Mouse (Mus musculus) c-Kit-positive CD71-positive TER-119-negative erythroid progenitor cells, embryonic 14.5 days (primary cell): Measurements from ENCODE around the gene Icmt.

Experiments used
- DNase-seq: peaks from one replicate; pipeline ENCODE4 v3.0.0-alpha.2; 2013; ENCODE audit warnings: low read depth

The Icmt gene

GRCm38 (mm10) chr4:152274681-152275131, 22.3 kb upstream of the Icmt start:
- no peak for DNase-seq

GRCm38 (mm10) chr4:152276389-152277347, 20.4 kb upstream of the Icmt start:
- no peak for DNase-seq

GRCm38 (mm10) chr4:152277916-152278315, 19.1 kb upstream of the Icmt start:
- DNase-seq: no peak

DNA sequence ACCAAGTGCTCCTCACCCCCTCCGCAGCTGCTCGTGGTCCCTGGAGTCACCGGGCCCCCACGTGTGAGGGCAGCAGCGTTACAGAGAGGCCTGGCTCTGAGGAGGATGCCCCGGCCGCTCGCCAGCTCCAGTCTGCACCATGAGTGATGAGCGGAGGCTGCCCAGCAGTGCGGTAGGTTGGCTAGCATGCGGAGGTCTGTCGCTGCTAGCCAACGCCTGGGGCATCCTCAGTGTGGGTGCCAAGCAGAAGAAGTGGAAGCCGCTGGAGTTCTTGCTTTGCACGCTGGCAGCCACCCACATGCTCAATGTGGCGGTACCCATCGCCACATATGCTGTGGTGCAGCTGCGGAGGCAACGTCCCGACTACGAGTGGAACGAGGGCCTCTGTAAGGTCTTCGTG, 18.0 kb upstream of the Icmt start:
- no peak for DNase-seq

DNA sequence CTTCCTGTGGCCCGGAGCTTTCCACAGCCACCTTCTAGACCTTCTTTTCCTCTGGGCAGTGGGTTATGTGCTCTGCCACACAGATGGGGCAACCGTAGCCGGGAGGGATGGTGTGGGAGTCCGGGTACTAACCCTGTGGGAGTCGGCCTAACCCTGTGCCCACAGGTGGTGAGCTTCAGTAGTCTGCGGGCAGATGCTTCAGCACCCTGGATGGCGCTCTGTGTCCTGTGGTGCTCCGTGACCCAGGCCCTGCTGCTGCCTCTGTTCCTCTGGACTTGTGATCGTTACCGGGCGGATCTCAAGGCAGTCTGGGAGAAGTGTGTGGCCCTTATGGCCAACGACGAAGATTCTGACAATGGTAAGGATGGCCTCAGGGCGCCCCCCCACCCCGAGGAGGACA, 15.4 kb upstream of the Icmt start:
- no peak for DNase-seq

DNA sequence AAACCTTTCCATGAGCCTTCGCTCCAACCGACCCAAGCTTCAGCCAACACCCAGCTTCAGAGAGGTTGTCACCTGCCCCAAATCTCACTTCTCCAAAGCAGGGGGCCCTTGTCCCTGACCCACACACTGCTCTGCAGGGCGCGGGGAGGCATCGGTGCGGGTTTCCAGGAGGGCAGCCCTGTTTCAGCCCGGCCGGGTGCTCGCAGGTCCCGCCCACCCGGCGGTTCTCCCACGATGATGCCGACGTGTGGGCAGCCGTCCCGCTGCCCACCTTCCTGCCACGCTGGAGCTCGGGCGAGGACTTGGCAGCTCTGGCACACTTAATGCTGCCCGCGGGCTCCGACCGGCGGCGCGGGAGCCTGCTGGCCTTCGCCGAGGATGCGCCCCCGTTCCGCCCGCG, 14.3 kb upstream of the Icmt start:
- DNase-seq: no peak

GRCm38 (mm10) chr4:152283186-152283950, 13.7 kb upstream of the Icmt start:
- peak; percentile 53 for DNase-seq

DNA sequence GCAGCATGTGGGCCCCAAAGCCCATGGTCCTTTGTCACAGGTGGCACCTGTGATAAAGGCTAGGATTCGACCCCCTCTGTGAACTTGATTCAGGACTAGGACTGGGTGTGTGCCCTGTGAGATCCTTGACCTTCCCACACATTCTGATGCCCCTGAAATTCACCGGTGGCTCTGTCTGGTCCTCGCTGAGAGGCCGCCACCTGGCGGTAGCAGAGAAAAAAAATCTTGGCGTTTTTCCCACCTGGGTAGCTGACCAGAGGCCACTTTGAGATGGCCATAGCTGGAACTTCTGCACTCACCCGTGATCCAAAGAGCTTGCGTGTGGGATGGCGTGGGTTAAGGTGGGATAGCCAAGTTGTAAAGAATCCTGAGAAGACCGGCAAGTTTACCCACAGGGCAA, 11.5 kb upstream of the Icmt start:
- no peak for DNase-seq

DNA sequence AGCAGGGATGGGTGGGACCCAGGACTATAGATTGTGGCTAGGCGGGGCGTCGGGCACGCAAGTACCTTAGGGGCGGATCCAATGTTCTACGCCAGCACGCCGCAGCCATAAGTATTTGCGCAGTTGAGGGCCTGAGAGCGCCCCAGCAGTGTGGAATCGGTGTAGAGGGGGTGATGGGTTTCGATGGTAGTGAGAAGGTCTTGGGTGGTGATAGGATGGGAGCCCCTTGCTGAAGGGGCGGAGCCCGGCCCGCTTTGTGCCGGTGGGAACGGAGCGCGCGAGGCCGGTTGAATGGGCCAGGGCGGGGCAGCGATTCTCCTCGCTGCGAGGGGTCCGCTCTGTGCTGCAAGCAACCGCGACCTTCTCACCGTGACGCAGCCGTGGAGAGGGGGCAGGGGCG, 10.8 kb upstream of the Icmt start:
- DNase-seq: no peak

- DNase-seq: peak; percentile 48
Measured at GRCm38 (mm10) chr4:152286887-152287286, 10.1 kb upstream of the Icmt start.

DNA sequence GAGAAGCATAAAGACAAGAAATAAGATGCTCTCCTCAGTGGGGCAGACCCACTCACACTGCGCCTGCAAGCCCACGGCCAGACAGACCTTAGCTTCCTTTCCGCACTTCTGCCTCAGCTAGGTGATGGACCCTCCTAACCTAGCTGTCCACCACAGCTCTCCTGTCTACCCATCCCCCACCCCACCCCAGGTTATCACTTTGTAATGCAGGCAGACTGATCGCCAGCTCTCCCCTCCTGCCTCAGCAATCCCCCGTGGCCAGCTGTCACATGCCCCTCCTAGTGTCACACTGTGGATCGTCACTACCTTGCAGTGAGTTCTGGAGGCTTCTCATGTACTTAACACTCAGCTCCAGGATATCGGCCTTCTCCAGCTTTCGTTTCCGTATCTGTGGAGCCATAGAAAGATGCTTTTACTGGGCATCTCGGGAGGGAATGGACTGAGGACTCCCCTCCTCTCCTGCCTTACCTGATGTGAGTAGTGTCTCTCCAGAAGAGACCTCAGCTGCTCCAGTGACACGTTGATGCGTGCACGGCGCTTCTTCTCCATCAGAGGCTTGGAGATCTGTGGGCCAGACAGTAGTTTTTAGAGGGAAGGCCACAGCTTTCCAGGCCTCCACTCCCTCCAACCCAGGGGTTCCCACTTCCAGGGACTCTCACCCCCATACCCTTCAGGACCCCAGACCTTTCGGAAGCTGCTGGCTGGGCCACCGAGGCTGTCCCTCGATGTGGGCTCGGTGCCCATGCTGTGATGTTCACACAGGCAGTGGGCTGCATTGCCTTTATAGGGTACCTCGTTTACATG, 9.5 kb upstream of the Icmt start:
- no peak for DNase-seq

GRCm38 (mm10) chr4:152288398-152288945, 8.6 kb upstream of the Icmt start:
- no peak for DNase-seq

GRCm38 (mm10) chr4:152290385-152290784, 6.6 kb upstream of the Icmt start:
- DNase-seq: no peak

GRCm38 (mm10) chr4:152290991-152291390, 6.0 kb upstream of the Icmt start:
- DNase-seq: no peak

- no peak for DNase-seq
Measured at GRCm38 (mm10) chr4:152291562-152291961, 5.5 kb upstream of the Icmt start, which contains the start of gene Hes3. Gene Hes3 (minus strand): TSS chr4:152291662.

DNA sequence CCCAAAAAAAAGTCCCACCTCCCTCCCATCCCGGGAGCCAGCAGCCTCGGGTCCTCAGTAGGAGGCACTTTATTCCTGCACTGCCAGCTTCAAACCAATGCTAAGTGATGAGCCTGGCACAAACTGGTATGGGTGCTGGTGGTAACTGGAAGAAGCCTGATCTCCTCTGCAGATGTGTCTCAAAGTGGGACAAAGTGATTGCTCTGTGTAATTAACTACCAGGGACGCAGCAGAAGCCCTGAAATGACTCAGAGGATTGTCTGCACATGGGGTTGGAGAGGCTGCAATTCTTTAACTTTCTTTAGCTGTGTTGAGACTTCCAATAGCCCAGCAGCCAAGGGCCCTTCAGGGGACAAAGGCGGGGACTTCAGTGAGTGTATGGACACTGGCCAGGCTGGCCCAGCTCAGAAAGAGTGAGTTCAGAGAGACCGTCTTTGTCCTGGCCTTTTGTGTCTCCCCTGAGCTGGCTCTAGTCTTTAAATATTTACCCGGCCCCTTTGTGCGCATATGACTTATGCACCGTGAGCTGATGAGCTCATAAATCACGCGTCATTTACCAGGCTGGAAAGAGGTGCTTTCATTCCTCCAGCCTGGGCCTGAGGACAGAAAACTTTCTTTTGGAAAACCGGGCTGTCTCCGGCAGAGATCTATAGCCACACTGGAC, 4.8 kb upstream of the Icmt start:
- no peak for DNase-seq

DNA sequence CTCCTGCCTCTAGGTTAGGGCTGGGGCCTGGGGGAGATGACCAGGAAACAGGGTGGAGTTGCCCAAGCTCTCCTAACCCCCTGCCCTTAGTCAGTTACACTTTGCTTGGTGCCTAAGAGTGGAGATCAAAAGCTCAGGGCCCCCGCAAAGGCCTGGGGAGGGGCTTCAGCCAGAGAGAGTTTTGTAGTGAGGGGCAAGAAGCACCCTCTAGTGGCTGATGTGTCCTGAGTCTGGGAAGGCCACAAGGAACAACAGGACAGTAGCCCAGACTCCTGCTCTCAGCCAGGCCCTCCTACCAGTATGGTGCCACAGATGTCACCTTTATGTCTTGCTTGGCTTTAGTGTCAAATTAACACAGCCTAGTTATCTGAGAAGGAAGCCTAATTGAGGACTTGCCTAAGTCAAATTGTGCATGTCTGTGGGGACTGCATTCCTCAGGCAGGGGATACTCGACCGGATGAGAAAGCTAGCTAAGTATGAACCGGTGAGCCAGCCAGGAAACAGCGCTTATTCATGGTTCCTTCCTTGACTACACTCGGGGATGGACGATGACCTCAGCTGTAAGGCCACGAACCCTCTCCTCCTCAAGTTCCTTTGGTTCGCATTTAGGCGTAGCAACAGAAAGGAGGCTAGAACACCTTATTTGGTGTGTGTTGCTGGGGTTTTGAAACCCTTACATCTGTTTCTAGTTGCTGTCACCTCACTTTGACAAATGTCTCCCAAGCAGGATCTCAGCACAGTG, 2.7 kb upstream of the Icmt start:
- DNase-seq: no peak

- DNase-seq: peak; percentile 58
Measured at GRCm38 (mm10) chr4:152295916-152296315, 1.1 kb upstream of the Icmt start.

DNA sequence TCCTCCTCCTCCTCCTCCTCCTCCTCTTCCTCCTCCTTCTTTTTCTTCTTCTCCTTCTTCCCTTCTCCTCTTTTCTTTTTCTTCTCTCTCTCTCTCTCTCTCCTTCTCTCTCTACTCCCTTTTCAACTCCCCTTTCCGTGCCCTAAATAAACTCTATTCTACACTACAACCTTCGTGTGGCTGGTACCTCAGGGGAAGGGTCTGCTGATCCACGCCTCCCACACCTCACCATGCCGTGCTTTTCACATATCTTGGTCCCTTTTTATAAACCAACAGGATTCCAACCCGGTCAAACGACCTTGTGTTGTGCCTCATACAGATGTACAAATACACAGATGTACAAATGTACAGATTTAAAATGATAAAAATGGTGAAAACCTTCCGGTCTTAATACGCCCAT, 656 bp upstream of the Icmt start:
- DNase-seq: no peak

- DNase-seq: no peak
Measured at GRCm38 (mm10) chr4:152298836-152299235, 1.8 kb downstream of the Icmt start.

GRCm38 (mm10) chr4:152300375-152300774, 3.3 kb downstream of the Icmt start:
- DNase-seq: no peak
